Comparison of ENCODE assay signal across 37 mouse cellular contexts in genomic region chr9:108378234-108378633, GRCm38 (mm10). TPM values are rescaled to one million over a fixed set of nuclear protein-coding genes. Genes with fewer than 3 reads are reported as not detected.
DNase-seq lines count a peak whose midpoint lies in the region; ATAC-seq and TF ChIP-seq lines count a peak whose summit lies in the region.
"Had no signal": no experiment of that assay in that cellular context is flagged by ENCODE, and none has a peak within 500 bp of the region (broad histone marks: within the 10 kb centered on the region; RNA-seq: fewer than 3 reads in every experiment).

No protein-coding gene starts in this region.

- H3K27me3 ChIP-seq in heart, embryonic 16.5 days (ENCODE audit: control insufficient read depth, insufficient read depth, low read length) = no peaks in the 10 kb centered on the region
- no peaks in the 10 kb centered on the region for H3K27me3 ChIP-seq in intestine, embryonic 15.5 days (replicated peaks)
- no peaks in the 10 kb centered on the region for H3K27me3 ChIP-seq in small intestine, adult 2 months (ENCODE audit: control insufficient read depth, insufficient read depth, low read length)
- no peaks in the 10 kb centered on the region for H3K27me3 ChIP-seq in stomach, postnatal 0 days (ENCODE audit: control insufficient read depth, insufficient read depth, low read length)
- H3K27me3 ChIP-seq: CH12.LX; embryonic facial prominence, embryonic 13.5 days; forebrain, embryonic 13.5 days; heart, embryonic 13.5 days; hindbrain, embryonic 13.5 days; Patski had no signal

- WGBS in heart, embryonic 16.5 days = 43% methylated on average over 9 of the region's 9 CpGs
- WGBS in intestine, embryonic 15.5 days = 68% methylated on average over 9 of the region's 9 CpGs
- WGBS in small intestine, adult 2 months = 33% methylated on average over 9 of the region's 9 CpGs
- WGBS in stomach, postnatal 0 days = 63% methylated on average over 9 of the region's 9 CpGs

- intact Hi-C loops in heart, postnatal 14 days (cut with DNase I) = no loop called here

- no peak overlapping the region for H3K4me2 ChIP-seq in heart, embryonic 16.5 days (ENCODE audit: low read depth, low read length)
- no peak overlapping the region for H3K4me2 ChIP-seq in intestine, embryonic 15.5 days (replicated peaks)
- no peak overlapping the region for H3K4me2 ChIP-seq in stomach, postnatal 0 days (replicated peaks; ENCODE audit: low read depth)
- H3K4me2 ChIP-seq: embryonic facial prominence, embryonic 13.5 days; forebrain, embryonic 13.5 days; heart, embryonic 13.5 days; hindbrain, embryonic 13.5 days had no signal

- no peaks in the 10 kb centered on the region for H3K9me3 ChIP-seq in heart, embryonic 16.5 days (replicated peaks; ENCODE audit: control insufficient read depth, low read length)
- no peaks in the 10 kb centered on the region for H3K9me3 ChIP-seq in intestine, embryonic 15.5 days
- H3K9me3 ChIP-seq in stomach, postnatal 0 days (ENCODE audit: control insufficient read depth, low read length) = no peaks in the 10 kb centered on the region
- H3K9me3 ChIP-seq: embryonic facial prominence, embryonic 10.5 days; embryonic facial prominence, embryonic 13.5 days; forebrain, embryonic 10.5 days; forebrain, embryonic 13.5 days; G1E; heart, embryonic 10.5 days; heart, embryonic 13.5 days; hindbrain, embryonic 10.5 days; hindbrain, embryonic 13.5 days had no signal

- H3K4me3 ChIP-seq in heart, embryonic 16.5 days (ENCODE audit: low read length) = no peak overlapping the region
- no peak overlapping the region for H3K4me3 ChIP-seq in intestine, embryonic 15.5 days (replicated peaks)
- no peak overlapping the region for H3K4me3 ChIP-seq in small intestine, adult 2 months (ENCODE audit: low read depth, low read length)
- no peak overlapping the region for H3K4me3 ChIP-seq in stomach, postnatal 0 days (ENCODE audit: low read depth, low read length)
- H3K4me3 ChIP-seq: embryonic facial prominence, embryonic 10.5 days; embryonic facial prominence, embryonic 13.5 days; erythroblast, embryonic 14.5 days; forebrain, embryonic 10.5 days; forebrain, embryonic 13.5 days; heart, adult 2 months; heart, embryonic 10.5 days; heart, embryonic 13.5 days; hindbrain, embryonic 10.5 days; hindbrain, embryonic 13.5 days had no signal

- TF ChIP-seq EP300 in stomach, postnatal 0 days (optimal IDR thresholded peaks at IDR 0.05) = no peak

- no peak for TF ChIP-seq POLR2A in small intestine, adult 2 months (IDR thresholded peaks at IDR 0.05; ENCODE audit: low read depth, low read length)

- no peak for TF ChIP-seq CTCF in small intestine, adult 2 months (IDR thresholded peaks at IDR 0.05; ENCODE audit: extremely low read depth, insufficient read length, insufficient replicate concordance, low read depth, low read length)
- TF ChIP-seq CTCF in stomach, postnatal 0 days (IDR thresholded peaks at IDR 0.05; ENCODE audit: low read depth) = no peak

- peaks cover 6% of the 10 kb centered on the region; the same call in 1 of the 2 replicates for H3K4me1 ChIP-seq in heart, embryonic 16.5 days (ENCODE audit: control insufficient read depth, insufficient read depth, low read length)
- H3K4me1 ChIP-seq in intestine, embryonic 15.5 days (replicated peaks) = no peaks in the 10 kb centered on the region
- peaks cover 5% of the 10 kb centered on the region; the same call in 1 of the 2 replicates for H3K4me1 ChIP-seq in small intestine, adult 2 months (ENCODE audit: control insufficient read depth, insufficient read depth, insufficient read length, low read length)
- no peaks in the 10 kb centered on the region for H3K4me1 ChIP-seq in stomach, postnatal 0 days (replicated peaks; ENCODE audit: control insufficient read depth, insufficient read depth)
- H3K4me1 ChIP-seq: embryonic facial prominence, embryonic 10.5 days; embryonic facial prominence, embryonic 13.5 days; forebrain, embryonic 10.5 days; forebrain, embryonic 13.5 days; heart, embryonic 10.5 days; hindbrain, embryonic 10.5 days; hindbrain, embryonic 13.5 days had no signal

- peaks cover 75% of the 10 kb centered on the region for H3K36me3 ChIP-seq in heart, embryonic 16.5 days (ENCODE audit: control insufficient read depth, insufficient read depth)
- H3K36me3 ChIP-seq in intestine, embryonic 15.5 days = peaks cover 48% of the 10 kb centered on the region
- H3K36me3 ChIP-seq in small intestine, adult 2 months (ENCODE audit: control insufficient read depth, insufficient read depth, low read length) = peaks cover 76% of the 10 kb centered on the region
- H3K36me3 ChIP-seq in stomach, postnatal 0 days (ENCODE audit: control insufficient read depth, insufficient read depth, low read length) = peaks cover 44% of the 10 kb centered on the region

- no peak overlapping the region for H3K9ac ChIP-seq in heart, embryonic 16.5 days (ENCODE audit: low read length)
- no peak overlapping the region for H3K9ac ChIP-seq in intestine, embryonic 15.5 days
- H3K9ac ChIP-seq in stomach, postnatal 0 days (ENCODE audit: low read length) = no peak overlapping the region
- H3K9ac ChIP-seq: embryonic facial prominence, embryonic 13.5 days; forebrain, embryonic 13.5 days; heart, embryonic 13.5 days; hindbrain, embryonic 13.5 days had no signal

- no peak for ATAC-seq in heart, embryonic 16.5 days (replicated peaks; ENCODE audit: extremely low read depth, insufficient read depth, low FRiP score)
- ATAC-seq in intestine, embryonic 15.5 days = peak; percentile 84
- peak; percentile 75 for ATAC-seq in stomach, postnatal 0 days (ENCODE audit: low FRiP score, low TSS enrichment)
- ATAC-seq in CD4-positive, CD25-positive, alpha-beta regulatory T cell, adult 4 months = no peak
- ATAC-seq in erythroid progenitor cell, adult 5-6 weeks (replicated peaks; ENCODE audit: low FRiP score, poor library complexity, severe bottlenecking) = no peak
- ATAC-seq: forebrain, embryonic 13.5 days; forebrain, embryonic 16.5 days; hindbrain, embryonic 16.5 days; Patski had no signal

- DNase-seq in heart, postnatal 14 days = no peak
- peak; percentile 22 for DNase-seq in stomach, postnatal 0 days (ENCODE audit: low spot score)
- no peak for DNase-seq in cerebellum, postnatal 4 days (ENCODE audit: low spot score in 2 of 2)
- DNase-seq: adrenal gland, postnatal 10 days; adrenal gland, postnatal 36 days; cerebellum, adult 2 months; cerebellum, adult 9-11 months; cerebellum, postnatal 25 days; embryo, embryonic 11 days; gastrocnemius, postnatal 10 days; gastrocnemius, postnatal 36 days; heart, adult 2 months; heart, postnatal 36 days had no signal

- H3K27ac ChIP-seq in heart, embryonic 16.5 days (ENCODE audit: low read length) = 0 out of 2 replicates have a peak overlapping the region, but pooled peaks have one; percentile 10
- peak overlapping the region; percentile 3; the same call in 1 of the 2 replicates for H3K27ac ChIP-seq in intestine, embryonic 15.5 days
- H3K27ac ChIP-seq in small intestine, adult 2 months (ENCODE audit: insufficient read depth, low read depth, low read length) = peak overlapping the region; percentile 31; the same call in 1 of the 2 replicates
- H3K27ac ChIP-seq in stomach, postnatal 0 days (replicated peaks) = no peak overlapping the region
- H3K27ac ChIP-seq: embryonic facial prominence, embryonic 10.5 days; embryonic facial prominence, embryonic 13.5 days; forebrain, embryonic 10.5 days; forebrain, embryonic 13.5 days; heart, adult 2 months; heart, embryonic 10.5 days; heart, embryonic 13.5 days; hindbrain, embryonic 10.5 days; hindbrain, embryonic 13.5 days had no signal

RNA-seq across cellular contexts. Expression of gene 1700102P08Rik, which starts 14.4 kb away (rescaled TPM):
- 0.14 and 0.42 TPM in 2 replicates for polyA plus RNA-seq in heart, embryonic 16.5 days (2015; fragmentation: Nextera tagmentation; extraction: Ambion mirVana)
- total RNA-seq in heart, postnatal 14 days (2021) = under 1 TPM; 0.67 to 0.90 TPM
- 0.30 and 0.88 TPM in 2 replicates for polyA plus RNA-seq in intestine, embryonic 15.5 days (2015; fragmentation: Nextera tagmentation; extraction: Ambion mirVana)
- polyA plus RNA-seq in small intestine, adult 2 months (2012; rRNA removed) = 0.23 TPM in 1 of 2 replicates, not detected in the other
- 0.17 and 0.21 TPM in 2 replicates for polyA plus RNA-seq in stomach, postnatal 0 days (2015; fragmentation: Nextera tagmentation; extraction: Ambion mirVana)
- polyA plus RNA-seq in CD4-positive, CD25-positive, alpha-beta regulatory T cell, adult 4 months (2017; shearing (Covaris generic)) = 1 to 10 TPM in 1 of 2 experiments, not detected in 1; 1.6 TPM
- 2.1 and 2.2 TPM in 2 replicates for total RNA-seq in erythroid progenitor cell, adult 5-6 weeks (2015; ENCODE audit: low replicate concordance)
- 1.2 and 4.6 TPM in 2 replicates for total RNA-seq in erythroid progenitor cell, adult 5-6 weeks (2017; ENCODE audit: low replicate concordance)
- polyA plus RNA-seq: heart, postnatal 0 days had no signal

RNA-seq across cellular contexts. Expression of gene Usp4, which starts 30.6 kb away (rescaled TPM):
- 83.6 and 84.2 TPM in 2 replicates for polyA plus RNA-seq in heart, embryonic 16.5 days (2015; fragmentation: Nextera tagmentation; extraction: Ambion mirVana)
- 10 to 100 TPM; 76.5 to 83.6 TPM for total RNA-seq in heart, postnatal 14 days (2021)
- polyA plus RNA-seq in intestine, embryonic 15.5 days (2015; fragmentation: Nextera tagmentation; extraction: Ambion mirVana) = 82.5 and 89.1 TPM in 2 replicates
- 26.6 and 66.3 TPM in 2 replicates for polyA plus RNA-seq in small intestine, adult 2 months (2012; rRNA removed)
- 56.8 and 59.6 TPM in 2 replicates for polyA plus RNA-seq in stomach, postnatal 0 days (2015; fragmentation: Nextera tagmentation; extraction: Ambion mirVana)
- 100 to 1,000 TPM; 102 to 155 TPM for polyA plus RNA-seq in CD4-positive, CD25-positive, alpha-beta regulatory T cell, adult 4 months (2017; shearing (Covaris generic))
- 162 and 251 TPM in 2 replicates for total RNA-seq in erythroid progenitor cell, adult 5-6 weeks (2015; ENCODE audit: low replicate concordance)
- 123 and 148 TPM in 2 replicates for total RNA-seq in erythroid progenitor cell, adult 5-6 weeks (2017; ENCODE audit: low replicate concordance)

RNA-seq across cellular contexts. Expression of gene Gpx1, which starts 39.5 kb away (rescaled TPM):
- 647 and 680 TPM in 2 replicates for polyA plus RNA-seq in heart, embryonic 16.5 days (2015; fragmentation: Nextera tagmentation; extraction: Ambion mirVana)
- total RNA-seq in heart, postnatal 14 days (2021) = 100 to 1,000 TPM; 156 to 161 TPM
- 1,041 and 1,081 TPM in 2 replicates for polyA plus RNA-seq in intestine, embryonic 15.5 days (2015; fragmentation: Nextera tagmentation; extraction: Ambion mirVana)
- 1,021 and 1,249 TPM in 2 replicates for polyA plus RNA-seq in small intestine, adult 2 months (2012; rRNA removed)
- 1,072 and 1,116 TPM in 2 replicates for polyA plus RNA-seq in stomach, postnatal 0 days (2015; fragmentation: Nextera tagmentation; extraction: Ambion mirVana)
- 100 to 1,000 TPM; 464 to 565 TPM for polyA plus RNA-seq in CD4-positive, CD25-positive, alpha-beta regulatory T cell, adult 4 months (2017; shearing (Covaris generic))
- total RNA-seq in erythroid progenitor cell, adult 5-6 weeks (2015; ENCODE audit: low replicate concordance) = 4,218 and 4,387 TPM in 2 replicates
- total RNA-seq in erythroid progenitor cell, adult 5-6 weeks (2017; ENCODE audit: low replicate concordance) = 2,703 and 2,741 TPM in 2 replicates

RNA-seq across cellular contexts. Expression of gene Ccdc36, which starts 50.0 kb away (rescaled TPM):
- polyA plus RNA-seq in heart, embryonic 16.5 days (2015; fragmentation: Nextera tagmentation; extraction: Ambion mirVana) = 0.45 and 0.71 TPM in 2 replicates
- not detected for total RNA-seq in heart, postnatal 14 days (2021)
- polyA plus RNA-seq in intestine, embryonic 15.5 days (2015; fragmentation: Nextera tagmentation; extraction: Ambion mirVana) = 1.5 and 1.6 TPM in 2 replicates
- not detected in 2 replicates for polyA plus RNA-seq in small intestine, adult 2 months (2012; rRNA removed)
- 0.39 and 0.41 TPM in 2 replicates for polyA plus RNA-seq in stomach, postnatal 0 days (2015; fragmentation: Nextera tagmentation; extraction: Ambion mirVana)
- polyA plus RNA-seq in CD4-positive, CD25-positive, alpha-beta regulatory T cell, adult 4 months (2017; shearing (Covaris generic)) = under 1 TPM in 1 of 2 experiments, not detected in 1; 0.11 TPM
- total RNA-seq in erythroid progenitor cell, adult 5-6 weeks (2015; ENCODE audit: low replicate concordance) = not detected in 2 replicates
- total RNA-seq in erythroid progenitor cell, adult 5-6 weeks (2017; ENCODE audit: low replicate concordance) = 1.1 TPM in 1 of 2 replicates, not detected in the other
- total RNA-seq: adrenal gland, adult 18-20 months; adrenal gland, postnatal 10 days; adrenal gland, postnatal 36 days; gastrocnemius, adult 18-20 months; gastrocnemius, postnatal 36 days; heart, adult 2 months; heart, postnatal 36 days had no signal
- polyA plus RNA-seq: erythroblast, embryonic 14.5 days; G1E; heart, adult 2 months; Patski had no signal

RNA-seq across cellular contexts. Expression of gene BC048562, which starts 58.0 kb away (rescaled TPM):
- not detected in 2 replicates for polyA plus RNA-seq in heart, embryonic 16.5 days (2015; fragmentation: Nextera tagmentation; extraction: Ambion mirVana)
- total RNA-seq in heart, postnatal 14 days (2021) = not detected
- not detected in 2 replicates for polyA plus RNA-seq in intestine, embryonic 15.5 days (2015; fragmentation: Nextera tagmentation; extraction: Ambion mirVana)
- not detected in 2 replicates for polyA plus RNA-seq in small intestine, adult 2 months (2012; rRNA removed)
- polyA plus RNA-seq in stomach, postnatal 0 days (2015; fragmentation: Nextera tagmentation; extraction: Ambion mirVana) = not detected in 2 replicates
- polyA plus RNA-seq in CD4-positive, CD25-positive, alpha-beta regulatory T cell, adult 4 months (2017; shearing (Covaris generic)) = not detected
- total RNA-seq in erythroid progenitor cell, adult 5-6 weeks (2015; ENCODE audit: low replicate concordance) = not detected in 2 replicates
- total RNA-seq in erythroid progenitor cell, adult 5-6 weeks (2017; ENCODE audit: low replicate concordance) = not detected in 2 replicates
- total RNA-seq: adrenal gland, adult 18-20 months; adrenal gland, postnatal 10 days; adrenal gland, postnatal 36 days; CH12.LX; gastrocnemius, adult 18-20 months; gastrocnemius, postnatal 10 days; gastrocnemius, postnatal 36 days; granulocyte monocyte progenitor cell, adult 5-6 weeks; heart, adult 2 months; heart, postnatal 36 days had no signal
- polyA plus RNA-seq: cerebellum, adult 2 months; cortical plate, adult 2 months; embryonic facial prominence, embryonic 10.5 days; embryonic facial prominence, embryonic 13.5 days; erythroblast, embryonic 14.5 days; forebrain, embryonic 10.5 days; forebrain, embryonic 13.5 days; forebrain, embryonic 16.5 days; heart, adult 2 months; heart, embryonic 10.5 days; heart, embryonic 13.5 days; heart, postnatal 0 days; hindbrain, embryonic 10.5 days; hindbrain, embryonic 13.5 days; hindbrain, embryonic 16.5 days; Patski had no signal

Comparison
In these comparisons a context has a peak if more than half of its experiments do, and no peak if none do; other contexts are left out.
1. ATAC-seq: peak in intestine, embryonic 15.5 days (single experiment) and stomach, postnatal 0 days (single experiment); none in heart, embryonic 16.5 days (single experiment), CD4-positive, CD25-positive, alpha-beta regulatory T cell, adult 4 months (single experiment) and erythroid progenitor cell, adult 5-6 weeks (single experiment).